Mouse (Mus musculus) stomach, postnatal 0 days (tissue): Measurements from ENCODE around the gene Hcrtr1. TPM values are rescaled to one million over a fixed set of nuclear protein-coding genes. Genes with fewer than 3 reads are reported as not detected.

Experiments
- ATAC-seq: fragments of 200-750 bp; cut with Nextera tagmentation; 2 replicates; pipeline ENCODE4 v1.8.0; 2017; ENCODE audit not compliant: low FRiP score, low TSS enrichment
- DNase-seq: peaks from one replicate; pipeline ENCODE4 v3.0.0-alpha.2; 2016; ENCODE audit warnings: low spot score
- H3K27ac ChIP-seq: fragments of 300-500 bp; sonication (generic); replicated peaks from 2 replicates; pipeline ENCODE4 v1.5.1; 2014; ENCODE audit warnings: mild to moderate bottlenecking, control low read depth
- H3K27me3 ChIP-seq: fragments of 300-500 bp; sonication (generic); 2 replicates; pipeline ENCODE4 v1.6.1; 2014; ENCODE audit warnings: low read length; ENCODE audit not compliant: control insufficient read depth, insufficient read depth
- H3K36me3 ChIP-seq: fragments of 300-500 bp; sonication (generic); 2 replicates; pipeline ENCODE4 v1.6.1; 2014; ENCODE audit warnings: low read length, mixed read lengths; ENCODE audit not compliant: control insufficient read depth, insufficient read depth
- H3K4me1 ChIP-seq: fragments of 300-500 bp; sonication (generic); replicated peaks from 2 replicates; pipeline ENCODE4 v1.6.1; 2014; ENCODE audit warnings: antibody characterized with exemption; ENCODE audit not compliant: control insufficient read depth, insufficient read depth
- H3K4me2 ChIP-seq: fragments of 300-500 bp; sonication (generic); replicated peaks from 2 replicates; pipeline ENCODE4 v1.6.1; 2014; ENCODE audit warnings: low read depth, mild to moderate bottlenecking, control low read depth, moderate library complexity
- H3K4me3 ChIP-seq: fragments of 300-500 bp; sonication (generic); 2 replicates; pipeline ENCODE4 v1.5.1; 2014; ENCODE audit warnings: low read depth, low read length, control low read depth
- H3K9ac ChIP-seq: fragments of 300-500 bp; sonication (generic); 2 replicates; pipeline ENCODE4 v1.6.1; 2014; ENCODE audit warnings: mild to moderate bottlenecking, low read length, control low read depth, mixed read lengths
- H3K9me3 ChIP-seq: fragments of 300-500 bp; sonication (generic); 2 replicates; pipeline ENCODE4 v1.6.1; 2016; ENCODE audit warnings: low read length; ENCODE audit not compliant: control insufficient read depth
- CTCF ChIP-seq: IDR thresholded peaks from 2 replicates; pipeline ENCODE4 v1.5.1; 2016; ENCODE audit warnings: antibody characterized with exemption, low read depth, mild to moderate bottlenecking, moderate library complexity
- EP300 ChIP-seq: optimal IDR thresholded peaks from 2 replicates; pipeline ENCODE3; 2016; ENCODE audit warnings: antibody characterized with exemption
- WGBS: fragments of 180-500 bp; shearing (Covaris S2); extraction: QIAGEN DNeasy Blood & Tissue Kit; methylation state at CpG from one replicate; pipeline ENCODE4 v1.1.7; 2014; 5-methylcytosine and 5-hydroxymethylcytosine counted together
- polyA plus RNA-seq: library from polyadenylated mRNA; unstranded; fragments of >200 nt; fragmentation: Nextera tagmentation; extraction: Ambion mirVana; gene quantifications from 2 replicates; pipeline ENCODE4 v1.2.1, GENCODE M21; 2015

Gene Hcrtr1
- polyA plus RNA-seq, 1 experiment from 2014 or later = 0.39 TPM

DNA sequence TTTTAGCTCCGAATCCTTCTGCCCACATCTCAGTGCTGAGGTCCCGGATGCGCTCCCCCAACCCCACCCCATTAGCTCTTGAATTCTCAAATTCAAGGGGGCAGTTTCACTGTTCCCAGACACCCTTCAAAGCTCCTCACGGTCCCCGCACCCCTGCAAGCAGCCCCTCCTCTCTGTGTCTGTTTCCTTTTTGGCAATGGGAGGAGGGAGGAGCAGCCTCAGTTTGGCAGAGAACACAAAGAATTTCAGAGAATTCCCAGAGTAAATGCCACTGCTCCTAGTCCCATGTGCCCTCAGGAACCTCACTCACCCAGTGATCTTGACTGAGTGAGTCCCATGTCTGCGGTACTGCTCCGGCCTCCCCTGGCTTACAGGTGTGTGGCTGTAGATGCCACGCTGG is 27.4 kb upstream of the Hcrtr1 start:
- Histone ChIP-seq H3K4me2 (no peak overlapping the region), H3K4me3 (no peak overlapping the region), H3K9ac (no peak overlapping the region), H3K4me1 (peaks cover 20% of the 10 kb centered on the region), H3K36me3 (peaks cover 3% of the 10 kb centered on the region; the same call in 1 of the 2 replicates), H3K9me3 (no peaks in the 10 kb centered on the region), H3K27me3 (no peaks in the 10 kb centered on the region), H3K27ac (0 out of 2 replicates have a peak overlapping the region, but pooled peaks have one; percentile 8)
- no peak for ATAC-seq
- TF ChIP-seq CTCF (no peak), EP300 (no peak)
- no peak for DNase-seq
- 55% methylated on average over 8 of the region's 8 CpGs for WGBS

DNA sequence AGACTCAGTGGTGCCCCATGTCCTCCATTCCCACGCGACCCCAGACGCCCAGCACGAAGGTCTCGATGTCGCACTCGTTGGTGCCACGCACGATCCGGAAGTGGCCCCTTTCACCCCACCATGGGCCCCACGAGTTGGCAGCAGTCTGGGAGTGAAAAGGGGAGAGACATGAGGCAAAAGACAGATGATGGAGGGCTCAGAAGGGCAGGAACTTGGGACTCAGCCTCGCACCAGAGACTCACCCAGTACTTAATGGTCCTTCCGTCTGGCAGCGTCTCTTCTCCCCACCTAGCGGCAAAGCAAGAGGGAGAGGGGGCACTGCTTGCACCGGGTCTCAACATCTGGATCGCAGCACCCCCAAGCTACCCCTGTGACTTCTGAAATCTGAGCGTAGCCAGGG is 26.9 kb upstream of the Hcrtr1 start:
- ATAC-seq (no peak), DNase-seq (no peak)
- H3K27ac ChIP-seq = 0 out of 2 replicates have a peak overlapping the region, but pooled peaks have one; percentile 8
- H3K4me3 ChIP-seq = no peak overlapping the region
- 81% methylated on average over 18 of the region's 18 CpGs for WGBS
- no peaks in the 10 kb centered on the region for H3K27me3 ChIP-seq
- TF ChIP-seq CTCF = no peak
- H3K9me3 ChIP-seq = no peaks in the 10 kb centered on the region
- H3K4me2 ChIP-seq = no peak overlapping the region
- H3K9ac ChIP-seq = no peak overlapping the region
- peaks cover 3% of the 10 kb centered on the region; the same call in 1 of the 2 replicates for H3K36me3 ChIP-seq
- peaks cover 19% of the 10 kb centered on the region for H3K4me1 ChIP-seq

DNA sequence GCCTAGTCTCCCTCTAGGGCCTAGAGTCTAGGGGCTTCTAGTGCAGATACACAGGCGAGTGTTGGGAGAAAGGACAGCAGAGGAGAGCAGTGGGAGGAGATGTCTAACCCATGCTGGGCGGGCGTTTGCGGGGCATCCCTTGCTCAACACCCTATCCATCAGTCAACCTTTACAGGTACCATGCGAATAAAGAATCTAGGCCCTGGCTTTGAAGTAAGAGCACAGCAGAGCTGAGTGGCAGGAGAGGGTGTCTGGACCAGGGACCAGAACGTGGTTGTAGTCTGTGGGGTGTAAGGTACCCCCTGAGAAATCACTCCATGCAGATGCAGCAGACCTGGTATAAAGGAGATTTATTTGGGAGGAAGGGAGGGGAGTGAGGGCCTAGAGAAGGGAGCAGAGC is 25.0 kb upstream of the Hcrtr1 start:
- DNase-seq (no peak), ATAC-seq (no peak)
- H3K4me2 ChIP-seq = no peak overlapping the region
- peak overlapping the region; percentile 56 for H3K27ac ChIP-seq
- WGBS = 86% methylated on average over 6 of the region's 6 CpGs
- H3K9ac ChIP-seq = 0 out of 2 replicates have a peak overlapping the region, but pooled peaks have one; percentile 2
- H3K4me1 ChIP-seq = peaks cover 19% of the 10 kb centered on the region
- H3K27me3 ChIP-seq = no peaks in the 10 kb centered on the region
- no peak for TF ChIP-seq EP300
- no peaks in the 10 kb centered on the region for H3K9me3 ChIP-seq
- no peak overlapping the region for H3K4me3 ChIP-seq
- peaks cover 3% of the 10 kb centered on the region; the same call in 1 of the 2 replicates for H3K36me3 ChIP-seq

DNA sequence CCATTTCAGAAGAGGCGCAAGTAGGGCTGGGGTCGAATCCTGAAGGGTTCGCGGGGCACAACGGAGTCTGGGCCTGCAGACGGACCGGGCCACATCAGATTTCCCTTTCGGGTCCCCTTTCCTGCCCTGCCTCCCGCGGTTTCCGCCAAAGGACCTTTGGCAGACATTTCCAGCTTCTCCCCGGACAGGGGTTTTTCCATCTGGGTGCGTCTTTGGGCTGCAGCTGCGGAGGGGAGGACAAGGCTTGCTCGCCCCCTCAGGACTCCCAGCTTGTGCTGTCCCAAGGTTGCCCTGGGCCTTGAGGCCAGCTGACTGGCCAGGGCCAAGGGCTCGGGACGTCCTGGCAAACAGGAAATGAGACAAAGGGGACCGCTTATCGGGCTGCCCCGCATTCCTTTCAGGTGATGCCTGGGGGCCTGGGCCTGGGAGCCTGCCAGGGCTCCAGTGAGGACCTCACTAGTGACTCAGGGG is 24.3 kb upstream of the Hcrtr1 start:
- 11% methylated on average over 20 of the region's 20 CpGs for WGBS
- ATAC-seq (peak; percentile 35), DNase-seq (peak; percentile 80)
- no peaks in the 10 kb centered on the region for H3K27me3 ChIP-seq
- H3K27ac ChIP-seq = peak overlapping the region; percentile 56
- H3K4me1 ChIP-seq = peaks cover 16% of the 10 kb centered on the region
- peak overlapping the region; percentile 59 for H3K9ac ChIP-seq
- H3K36me3 ChIP-seq = peaks cover 3% of the 10 kb centered on the region; the same call in 1 of the 2 replicates
- TF ChIP-seq EP300 (peak; percentile 54), CTCF (no peak)
- H3K4me2 ChIP-seq = peak overlapping the region; percentile 36
- peak overlapping the region; percentile 4; the same call in 1 of the 2 replicates for H3K4me3 ChIP-seq
- H3K9me3 ChIP-seq = no peaks in the 10 kb centered on the region

DNA sequence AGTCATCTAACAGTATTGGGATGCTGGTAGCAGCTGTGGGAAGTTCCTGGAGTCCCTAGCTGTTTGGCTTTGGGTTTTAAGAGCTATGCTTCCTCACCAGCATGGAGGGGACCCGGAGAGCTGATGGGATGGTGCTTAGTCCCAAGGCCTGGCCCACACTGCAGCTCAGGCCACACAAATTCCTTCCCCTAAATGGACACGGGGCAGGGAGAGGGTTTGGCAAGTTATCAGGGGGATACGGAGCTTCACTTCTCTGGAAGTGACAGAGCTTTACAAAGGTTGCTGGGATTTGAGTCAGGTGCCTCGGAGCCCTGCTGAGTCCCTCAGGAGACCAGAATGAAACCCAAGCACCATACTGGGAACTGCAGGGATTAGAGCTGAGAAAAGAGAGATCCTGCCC is 22.2 kb upstream of the Hcrtr1 start:
- H3K9ac ChIP-seq = no peak overlapping the region
- no peak overlapping the region for H3K4me2 ChIP-seq
- TF ChIP-seq CTCF (no peak), EP300 (no peak)
- H3K36me3 ChIP-seq = peaks cover 3% of the 10 kb centered on the region; the same call in 1 of the 2 replicates
- WGBS = 31% methylated on average over 4 of the region's 4 CpGs
- DNase-seq (no peak), ATAC-seq (no peak)
- H3K4me3 ChIP-seq = no peak overlapping the region
- H3K27ac ChIP-seq = peak overlapping the region; percentile 53
- no peaks in the 10 kb centered on the region for H3K27me3 ChIP-seq
- H3K9me3 ChIP-seq = no peaks in the 10 kb centered on the region
- H3K4me1 ChIP-seq = peaks cover 7% of the 10 kb centered on the region

DNA sequence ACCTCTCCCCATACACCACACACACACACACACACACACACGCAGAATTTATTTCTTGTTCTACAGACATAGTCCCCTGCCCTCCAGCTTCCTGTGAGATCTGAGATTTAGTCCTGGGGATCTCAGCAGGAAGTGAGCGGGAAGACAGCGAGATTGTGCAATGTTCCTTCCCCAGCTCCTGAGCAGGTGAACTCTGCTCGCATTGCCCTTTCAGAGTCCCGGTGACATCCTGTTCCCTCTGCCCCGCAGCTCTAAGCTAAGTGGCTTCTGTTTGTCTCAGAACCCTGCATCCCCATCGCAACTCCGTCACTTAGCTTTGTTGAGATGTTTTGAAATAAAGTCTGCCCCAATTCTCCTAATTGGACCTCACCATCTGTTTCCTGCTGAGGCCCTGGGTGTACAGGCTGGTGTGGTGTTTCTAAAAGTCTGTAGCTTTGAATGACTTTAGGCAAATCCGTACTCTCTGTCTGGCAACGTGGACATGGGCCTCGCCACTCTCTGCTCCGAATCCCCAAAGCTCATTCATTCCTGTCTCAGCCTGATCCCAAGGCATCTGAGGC is 17.7 kb upstream of the Hcrtr1 start:
- DNase-seq (peak; percentile 21), ATAC-seq (peak; percentile 45; the same call in 1 of the 2 replicates)
- Histone ChIP-seq H3K9ac (no peak overlapping the region), H3K27ac (no peak overlapping the region), H3K27me3 (no peaks in the 10 kb centered on the region), H3K4me1 (no peaks in the 10 kb centered on the region; the same call in 1 of the 2 replicates), H3K4me2 (no peak overlapping the region), H3K9me3 (no peaks in the 10 kb centered on the region), H3K4me3 (no peak overlapping the region), H3K36me3 (no peaks in the 10 kb centered on the region)
- WGBS = 64% methylated on average over 12 of the region's 12 CpGs
- TF ChIP-seq CTCF (no peak), EP300 (no peak)
